Mouse (Mus musculus) embryonic facial prominence, embryonic 15.5 days (tissue): Measurements from ENCODE around the gene Sh2d1b1. TPM values are rescaled to one million over a fixed set of nuclear protein-coding genes. Genes with fewer than 3 reads are reported as not detected.

Experiments
- ATAC-seq: fragments of 200-750 bp; cut with Nextera tagmentation; 2 replicates; pipeline ENCODE4 v1.8.0; 2017; ENCODE audit warnings: low read depth, moderate TSS enrichment; ENCODE audit not compliant: insufficient number of reproducible peaks, low FRiP score, low TSS enrichment
- H3K27ac ChIP-seq: fragments of 300-500 bp; sonication (generic); replicated peaks from 2 replicates; pipeline ENCODE4 v1.5.1; 2015; ENCODE audit warnings: mild to moderate bottlenecking, inconsistent platforms
- H3K27me3 ChIP-seq: fragments of 300-500 bp; sonication (generic); 2 replicates; pipeline ENCODE4 v1.6.1; 2015; ENCODE audit warnings: inconsistent platforms
- H3K36me3 ChIP-seq: fragments of 300-500 bp; sonication (generic); 2 replicates; pipeline ENCODE4 v1.6.1; 2015; ENCODE audit warnings: mild to moderate bottlenecking, inconsistent platforms
- H3K4me1 ChIP-seq: fragments of 300-500 bp; sonication (generic); 2 replicates; pipeline ENCODE4 v1.6.1; 2015; ENCODE audit warnings: inconsistent platforms
- H3K4me2 ChIP-seq: fragments of 300-500 bp; sonication (generic); replicated peaks from 2 replicates; pipeline ENCODE4 v1.6.1; 2015; ENCODE audit warnings: mild to moderate bottlenecking, inconsistent platforms
- H3K4me3 ChIP-seq: fragments of 300-500 bp; sonication (generic); replicated peaks from 2 replicates; pipeline ENCODE4 v1.5.1; 2015; ENCODE audit warnings: mild to moderate bottlenecking, inconsistent platforms
- H3K9ac ChIP-seq: fragments of 300-500 bp; sonication (generic); 2 replicates; pipeline ENCODE4 v1.6.1; 2015; ENCODE audit warnings: inconsistent platforms
- H3K9me3 ChIP-seq: fragments of 300-500 bp; sonication (generic); replicated peaks from 2 replicates; pipeline ENCODE4 v1.6.1; 2016; ENCODE audit warnings: inconsistent platforms
- WGBS: fragments of 180-500 bp; shearing (Covaris S2); methylation state at CpG from one replicate; pipeline ENCODE4 v1.1.7; 2015; 5-methylcytosine and 5-hydroxymethylcytosine counted together
- polyA plus RNA-seq: library from polyadenylated mRNA; unstranded; fragments of >200 nt; fragmentation: Nextera tagmentation; extraction: Ambion mirVana; gene quantifications from 2 replicates; pipeline ENCODE4 v1.2.1, GENCODE M21; 2015

Gene Sh2d1b1
- polyA plus RNA-seq, 1 experiment from 2014 or later, result 0.28 TPM

GRCm38 (mm10) chr1:170294786-170295570 lies 17.9 kb downstream of the Sh2d1b1 start:
- no peaks in the 10 kb centered on the region for H3K9me3 ChIP-seq
- H3K27ac ChIP-seq, result no peak overlapping the region
- no peak for ATAC-seq
- 86% methylated on average over 15 of the region's 15 CpGs for WGBS
- 0 out of 2 replicates have a peak, but pooled peaks cover 4% of the 10 kb centered on the region for H3K4me1 ChIP-seq
- no peak overlapping the region for H3K4me2 ChIP-seq
- H3K9ac ChIP-seq, result no peak overlapping the region
- H3K27me3 ChIP-seq, result no peaks in the 10 kb centered on the region
- no peak overlapping the region for H3K4me3 ChIP-seq
- no peaks in the 10 kb centered on the region for H3K36me3 ChIP-seq

GRCm38 (mm10) chr1:170299496-170299895 lies 22.4 kb downstream of the Sh2d1b1 start:
- H3K4me2 ChIP-seq, result no peak overlapping the region
- no peak for ATAC-seq
- H3K27ac ChIP-seq, result no peak overlapping the region
- no peak overlapping the region for H3K9ac ChIP-seq
- H3K36me3 ChIP-seq, result no peaks in the 10 kb centered on the region
- H3K4me1 ChIP-seq, result no peaks in the 10 kb centered on the region
- 86% methylated on average over 4 of the region's 4 CpGs for WGBS
- H3K27me3 ChIP-seq, result no peaks in the 10 kb centered on the region
- no peak overlapping the region for H3K4me3 ChIP-seq
- H3K9me3 ChIP-seq, result no peaks in the 10 kb centered on the region

- no peak for ATAC-seq
- no peaks in the 10 kb centered on the region for H3K9me3 ChIP-seq
- no peak overlapping the region for H3K4me2 ChIP-seq
- H3K4me1 ChIP-seq, result no peaks in the 10 kb centered on the region
- H3K4me3 ChIP-seq, result no peak overlapping the region
- H3K36me3 ChIP-seq, result no peaks in the 10 kb centered on the region
- WGBS, result 94% methylated on average over 9 of the region's 9 CpGs
- H3K9ac ChIP-seq, result no peak overlapping the region
- H3K27ac ChIP-seq, result no peak overlapping the region
- H3K27me3 ChIP-seq, result no peaks in the 10 kb centered on the region
Observed at GRCm38 (mm10) chr1:170301686-170302085, 24.6 kb downstream of the Sh2d1b1 start.

- H3K9me3 ChIP-seq, result no peaks in the 10 kb centered on the region
- ATAC-seq, result no peak
- H3K4me2 ChIP-seq, result no peak overlapping the region
- no peaks in the 10 kb centered on the region for H3K36me3 ChIP-seq
- H3K27me3 ChIP-seq, result no peaks in the 10 kb centered on the region
- 79% methylated on average over 6 of the region's 6 CpGs for WGBS
- no peak overlapping the region for H3K9ac ChIP-seq
- no peaks in the 10 kb centered on the region for H3K4me1 ChIP-seq
- H3K27ac ChIP-seq, result no peak overlapping the region
- H3K4me3 ChIP-seq, result no peak overlapping the region
Observed at GRCm38 (mm10) chr1:170302456-170302855, 25.3 kb downstream of the Sh2d1b1 start.

- H3K9me3 ChIP-seq, result no peaks in the 10 kb centered on the region
- H3K27me3 ChIP-seq, result no peaks in the 10 kb centered on the region
- H3K4me1 ChIP-seq, result no peaks in the 10 kb centered on the region
- no peak for ATAC-seq
- H3K4me2 ChIP-seq, result no peak overlapping the region
- no peak overlapping the region for H3K4me3 ChIP-seq
- WGBS, result 62% methylated on average over 6 of the region's 6 CpGs
- no peak overlapping the region for H3K27ac ChIP-seq
- no peaks in the 10 kb centered on the region for H3K36me3 ChIP-seq
- H3K9ac ChIP-seq, result no peak overlapping the region
Observed at GRCm38 (mm10) chr1:170303103-170303502, 26.0 kb downstream of the Sh2d1b1 start.

GRCm38 (mm10) chr1:170305002-170305401 lies 27.9 kb downstream of the Sh2d1b1 start:
- no peaks in the 10 kb centered on the region for H3K27me3 ChIP-seq
- H3K4me1 ChIP-seq, result no peaks in the 10 kb centered on the region
- no peak overlapping the region for H3K9ac ChIP-seq
- no peak overlapping the region for H3K4me2 ChIP-seq
- H3K36me3 ChIP-seq, result no peaks in the 10 kb centered on the region
- ATAC-seq, result no peak
- WGBS, result 85% methylated on average over 10 of the region's 10 CpGs
- no peak overlapping the region for H3K27ac ChIP-seq
- no peak overlapping the region for H3K4me3 ChIP-seq
- H3K9me3 ChIP-seq, result no peaks in the 10 kb centered on the region

GRCm38 (mm10) chr1:170306232-170306631 lies 29.1 kb downstream of the Sh2d1b1 start, which contains the start of gene Gm7694:
Gm7694 (minus strand) TSS chr1:170306332.
- Histone ChIP-seq H3K9ac (no peak within 1 kb of the TSS), H3K27ac (no peak within 1 kb of the TSS), H3K27me3 (no peaks in the 10 kb centered on the region), H3K4me3 (no peak within 1 kb of the TSS), H3K36me3 (no peaks in the 10 kb centered on the region), H3K4me2 (no peak within 1 kb of the TSS), H3K9me3 (no peaks in the 10 kb centered on the region), H3K4me1 (no peaks in the 10 kb centered on the region)
- WGBS, result 95% methylated on average over 4 of the region's 4 CpGs
- ATAC-seq, result no peak

GRCm38 (mm10) chr1:170308503-170308902 lies 31.4 kb downstream of the Sh2d1b1 start, which contains the start of gene Spata46:
Spata46 (plus strand) TSS chr1:170308803.
- 92% methylated on average over 4 of the region's 4 CpGs for WGBS
- no peaks in the 10 kb centered on the region for H3K9me3 ChIP-seq
- no peak within 1 kb of the TSS for H3K4me3 ChIP-seq
- no peaks in the 10 kb centered on the region for H3K27me3 ChIP-seq
- no peak for ATAC-seq
- H3K9ac ChIP-seq, result no peak within 1 kb of the TSS
- no peak within 1 kb of the TSS for H3K4me2 ChIP-seq
- no peaks in the 10 kb centered on the region for H3K4me1 ChIP-seq
- no peak within 1 kb of the TSS for H3K27ac ChIP-seq
- no peaks in the 10 kb centered on the region for H3K36me3 ChIP-seq

GRCm38 (mm10) chr1:170311431-170311830 lies 34.3 kb downstream of the Sh2d1b1 start:
- H3K27ac ChIP-seq, result no peak overlapping the region
- H3K4me3 ChIP-seq, result no peak overlapping the region
- ATAC-seq, result no peak
- H3K4me1 ChIP-seq, result no peaks in the 10 kb centered on the region
- whole genome bisulfite sequencing, result 70% methylated on average over 6 of the region's 6 CpGs
- no peak overlapping the region for H3K9ac ChIP-seq
- H3K36me3 ChIP-seq, result no peaks in the 10 kb centered on the region
- H3K9me3 ChIP-seq, result no peaks in the 10 kb centered on the region
- H3K27me3 ChIP-seq, result no peaks in the 10 kb centered on the region
- H3K4me2 ChIP-seq, result no peak overlapping the region

- WGBS, result 91% methylated on average over 2 of the region's 2 CpGs
- Histone ChIP-seq H3K27me3 (no peaks in the 10 kb centered on the region), H3K36me3 (no peaks in the 10 kb centered on the region), H3K4me3 (no peak overlapping the region), H3K9me3 (no peaks in the 10 kb centered on the region), H3K4me1 (no peaks in the 10 kb centered on the region), H3K4me2 (no peak overlapping the region), H3K9ac (no peak overlapping the region), H3K27ac (no peak overlapping the region)
- no peak for ATAC-seq
Observed at GRCm38 (mm10) chr1:170322046-170322445, 44.9 kb downstream of the Sh2d1b1 start.

GRCm38 (mm10) chr1:170323001-170323400 lies 45.9 kb downstream of the Sh2d1b1 start:
- no peaks in the 10 kb centered on the region for H3K36me3 ChIP-seq
- H3K27me3 ChIP-seq, result no peaks in the 10 kb centered on the region
- 78% methylated on average over 10 of the region's 10 CpGs for WGBS
- H3K27ac ChIP-seq, result no peak overlapping the region
- H3K4me1 ChIP-seq, result no peaks in the 10 kb centered on the region
- no peak overlapping the region for H3K4me3 ChIP-seq
- H3K4me2 ChIP-seq, result no peak overlapping the region
- no peak overlapping the region for H3K9ac ChIP-seq
- no peaks in the 10 kb centered on the region for H3K9me3 ChIP-seq
- no peak for ATAC-seq

- 91% methylated on average over 1 of the region's 1 CpGs for WGBS
- no peak overlapping the region for H3K9ac ChIP-seq
- H3K4me1 ChIP-seq, result no peaks in the 10 kb centered on the region
- no peaks in the 10 kb centered on the region for H3K9me3 ChIP-seq
- no peak overlapping the region for H3K27ac ChIP-seq
- no peak for ATAC-seq
- no peak overlapping the region for H3K4me3 ChIP-seq
- H3K36me3 ChIP-seq, result no peaks in the 10 kb centered on the region
- no peaks in the 10 kb centered on the region for H3K27me3 ChIP-seq
- no peak overlapping the region for H3K4me2 ChIP-seq
Observed at GRCm38 (mm10) chr1:170324312-170324711, 47.2 kb downstream of the Sh2d1b1 start.
